Mouse (Mus musculus): ENCODE data around the gene 1110008L16Rik. TPM values are rescaled to one million over a fixed set of nuclear protein-coding genes. Genes with fewer than 3 reads are reported as not detected.
A peak's percentile ranks its signal among the peaks of the same experiment; 100 is the strongest.

1110008L16Rik gene
- polyA plus RNA-seq, 1 experiment from 2014 or later, result 12.1 TPM

DNA sequence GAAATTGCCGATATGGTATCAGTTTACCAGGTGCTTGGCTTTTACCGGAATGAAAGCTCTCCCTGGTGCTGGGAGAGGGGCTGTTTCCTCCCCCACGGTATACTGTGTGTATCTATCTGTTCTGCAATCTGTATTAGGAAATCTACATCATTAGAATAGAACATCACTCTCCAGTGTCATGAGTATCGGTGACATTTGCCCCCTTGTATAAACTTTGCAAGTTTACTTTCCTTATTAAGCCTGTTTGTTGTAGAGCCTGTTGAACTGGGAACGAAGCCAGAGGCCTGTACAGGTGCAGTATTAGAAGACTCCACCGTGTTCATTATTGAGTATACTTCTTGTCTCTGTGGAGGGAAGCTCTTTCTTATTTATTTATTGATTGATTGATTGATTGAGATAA lies 54.0 kb downstream of the 1110008L16Rik start:
- H3K27ac ChIP-seq (ENCODE audit: low read depth, low read length), result no peak overlapping the region
- DNase-seq (ENCODE audit: low spot score) (no peak), ATAC-seq (no peak)
- H3K4me3 ChIP-seq (ENCODE audit: low read depth, low read length), result no peak overlapping the region
- H3K36me3 ChIP-seq (ENCODE audit: control insufficient read depth, insufficient read depth, low read length), result no peaks in the 10 kb centered on the region
- no peak overlapping the region for H3K9ac ChIP-seq (ENCODE audit: low read length)
- H3K27me3 ChIP-seq (replicated peaks; ENCODE audit: control insufficient read depth, insufficient read depth, low read length), result no peaks in the 10 kb centered on the region
- H3K4me1 ChIP-seq (ENCODE audit: control insufficient read depth, insufficient read depth, low read length), result no peaks in the 10 kb centered on the region
- H3K9me3 ChIP-seq (replicated peaks; ENCODE audit: control insufficient read depth, low read length), result no peaks in the 10 kb centered on the region
- WGBS, result 86% methylated on average over 6 of the region's 6 CpGs
- H3K4me2 ChIP-seq (ENCODE audit: low read length), result no peak overlapping the region

DNA sequence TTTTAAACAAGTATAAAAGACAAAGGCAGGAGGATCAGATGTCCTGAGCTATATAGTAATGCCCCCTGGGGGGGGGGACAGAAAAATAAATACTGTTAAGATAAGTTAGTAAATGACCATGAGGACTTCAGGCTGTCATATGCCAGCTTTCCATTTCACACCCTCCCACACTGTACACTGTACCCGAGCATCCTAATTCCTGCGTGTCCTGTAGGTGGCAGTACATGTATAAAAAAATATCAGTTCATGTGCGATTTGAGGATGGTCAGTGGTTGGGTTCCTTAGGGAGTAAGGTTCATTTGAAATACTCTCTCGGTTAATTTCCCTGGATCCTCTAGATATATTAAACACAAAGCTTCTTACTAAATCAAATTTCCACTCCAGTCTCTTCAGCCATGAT lies 55.5 kb downstream of the 1110008L16Rik start:
- Histone ChIP-seq H3K9ac (ENCODE audit: low read length) (no peak overlapping the region), H3K27me3 (replicated peaks; ENCODE audit: control insufficient read depth, insufficient read depth, low read length) (no peaks in the 10 kb centered on the region), H3K36me3 (ENCODE audit: control insufficient read depth, insufficient read depth, low read length) (no peaks in the 10 kb centered on the region), H3K4me3 (ENCODE audit: low read depth, low read length) (no peak overlapping the region), H3K9me3 (replicated peaks; ENCODE audit: control insufficient read depth, low read length) (no peaks in the 10 kb centered on the region), H3K4me2 (ENCODE audit: low read length) (no peak overlapping the region), H3K27ac (ENCODE audit: low read depth, low read length) (no peak overlapping the region), H3K4me1 (ENCODE audit: control insufficient read depth, insufficient read depth, low read length) (no peaks in the 10 kb centered on the region)
- DNase-seq (ENCODE audit: low spot score) (peak; percentile 73), ATAC-seq (peak; percentile 77)
- WGBS, result 53% methylated on average over 4 of the region's 4 CpGs

DNA sequence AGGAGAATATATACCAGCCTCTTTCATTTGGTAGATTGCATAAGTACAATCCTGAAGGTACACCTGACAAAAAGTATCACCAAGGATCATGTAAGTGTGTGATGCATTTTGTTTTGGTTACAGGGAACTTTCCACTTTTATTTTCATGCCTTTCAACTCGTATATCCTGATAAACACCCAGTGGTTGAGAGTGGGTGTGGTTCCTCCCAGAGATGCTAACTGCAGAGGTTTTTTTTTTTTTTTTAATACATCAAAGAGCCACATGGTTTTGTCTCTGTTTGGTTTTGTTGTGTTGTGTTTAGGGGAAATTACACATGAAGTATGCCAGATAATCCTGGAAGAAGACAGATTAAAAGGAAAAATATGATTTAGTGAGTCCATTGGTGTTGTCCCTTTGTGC lies 57.9 kb downstream of the 1110008L16Rik start:
- Histone ChIP-seq H3K27ac (ENCODE audit: low read depth, low read length) (no peak overlapping the region), H3K4me2 (ENCODE audit: low read length) (no peak overlapping the region), H3K9me3 (replicated peaks; ENCODE audit: control insufficient read depth, low read length) (no peaks in the 10 kb centered on the region), H3K4me3 (ENCODE audit: low read depth, low read length) (no peak overlapping the region), H3K4me1 (ENCODE audit: control insufficient read depth, insufficient read depth, low read length) (no peaks in the 10 kb centered on the region), H3K36me3 (ENCODE audit: control insufficient read depth, insufficient read depth, low read length) (no peaks in the 10 kb centered on the region), H3K9ac (ENCODE audit: low read length) (no peak overlapping the region), H3K27me3 (replicated peaks; ENCODE audit: control insufficient read depth, insufficient read depth, low read length) (no peaks in the 10 kb centered on the region)
- ATAC-seq (no peak), DNase-seq (ENCODE audit: low spot score) (no peak)
- 73% methylated on average over 1 of the region's 1 CpGs for WGBS

DNA sequence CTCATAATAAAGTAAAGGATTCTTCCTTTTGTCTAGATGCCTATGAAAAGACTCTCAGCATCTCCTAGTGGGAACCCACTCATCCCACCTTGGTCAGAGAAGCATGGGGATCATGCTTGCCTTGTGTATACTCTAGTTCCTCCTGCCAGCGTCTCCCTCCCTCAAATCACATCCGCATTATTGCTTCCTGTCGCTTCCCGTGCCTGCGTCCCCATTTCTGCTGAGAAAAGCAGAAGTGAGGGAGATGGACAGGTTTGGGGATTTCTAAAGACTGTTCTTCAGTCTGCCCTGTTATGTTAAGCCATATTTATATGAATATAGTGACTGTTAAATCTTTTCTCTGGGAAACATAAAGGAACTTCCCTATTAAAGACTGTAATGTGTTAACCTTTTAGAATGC lies 61.6 kb downstream of the 1110008L16Rik start:
- no peaks in the 10 kb centered on the region for H3K27me3 ChIP-seq (replicated peaks; ENCODE audit: control insufficient read depth, insufficient read depth, low read length)
- no peak overlapping the region for H3K4me3 ChIP-seq (ENCODE audit: low read depth, low read length)
- no peaks in the 10 kb centered on the region for H3K9me3 ChIP-seq (replicated peaks; ENCODE audit: control insufficient read depth, low read length)
- H3K27ac ChIP-seq (ENCODE audit: low read depth, low read length), result no peak overlapping the region
- no peaks in the 10 kb centered on the region for H3K36me3 ChIP-seq (ENCODE audit: control insufficient read depth, insufficient read depth, low read length)
- H3K4me1 ChIP-seq (ENCODE audit: control insufficient read depth, insufficient read depth, low read length), result no peaks in the 10 kb centered on the region
- no peak overlapping the region for H3K9ac ChIP-seq (ENCODE audit: low read length)
- H3K4me2 ChIP-seq (ENCODE audit: low read length), result no peak overlapping the region
- DNase-seq (ENCODE audit: low spot score) (no peak), ATAC-seq (no peak)
- 80% methylated on average over 5 of the region's 5 CpGs for whole genome bisulfite sequencing

DNA sequence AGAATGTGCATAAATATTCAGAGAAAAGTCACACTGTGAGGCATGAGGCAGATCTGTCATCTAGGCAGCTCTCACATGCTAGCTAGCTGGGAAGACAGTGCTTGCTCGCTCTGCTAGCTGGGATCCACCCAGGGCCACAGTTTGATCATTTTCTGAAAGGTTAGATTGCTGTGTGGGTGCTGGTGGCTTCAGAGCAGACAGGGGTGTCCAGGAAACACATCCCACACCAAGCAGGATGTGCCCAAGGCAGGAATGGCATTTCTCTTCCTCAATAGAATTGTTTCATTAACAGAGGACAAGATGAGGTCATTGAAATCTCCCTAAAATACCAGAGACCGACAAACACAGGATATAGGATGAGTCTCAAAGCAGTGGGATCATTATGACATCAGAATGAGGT lies 65.7 kb downstream of the 1110008L16Rik start:
- H3K4me1 ChIP-seq (ENCODE audit: control insufficient read depth, insufficient read depth, low read length), result no peaks in the 10 kb centered on the region
- WGBS, result 82% methylated on average over 2 of the region's 2 CpGs
- DNase-seq (ENCODE audit: low spot score) (no peak), ATAC-seq (no peak)
- H3K27me3 ChIP-seq (replicated peaks; ENCODE audit: control insufficient read depth, insufficient read depth, low read length), result no peaks in the 10 kb centered on the region
- no peaks in the 10 kb centered on the region for H3K36me3 ChIP-seq (ENCODE audit: control insufficient read depth, insufficient read depth, low read length)
- no peak overlapping the region for H3K27ac ChIP-seq (ENCODE audit: low read depth, low read length)
- H3K9ac ChIP-seq (ENCODE audit: low read length), result no peak overlapping the region
- H3K9me3 ChIP-seq (replicated peaks; ENCODE audit: control insufficient read depth, low read length), result no peaks in the 10 kb centered on the region
- H3K4me2 ChIP-seq (ENCODE audit: low read length), result no peak overlapping the region
- no peak overlapping the region for H3K4me3 ChIP-seq (ENCODE audit: low read depth, low read length)

DNA sequence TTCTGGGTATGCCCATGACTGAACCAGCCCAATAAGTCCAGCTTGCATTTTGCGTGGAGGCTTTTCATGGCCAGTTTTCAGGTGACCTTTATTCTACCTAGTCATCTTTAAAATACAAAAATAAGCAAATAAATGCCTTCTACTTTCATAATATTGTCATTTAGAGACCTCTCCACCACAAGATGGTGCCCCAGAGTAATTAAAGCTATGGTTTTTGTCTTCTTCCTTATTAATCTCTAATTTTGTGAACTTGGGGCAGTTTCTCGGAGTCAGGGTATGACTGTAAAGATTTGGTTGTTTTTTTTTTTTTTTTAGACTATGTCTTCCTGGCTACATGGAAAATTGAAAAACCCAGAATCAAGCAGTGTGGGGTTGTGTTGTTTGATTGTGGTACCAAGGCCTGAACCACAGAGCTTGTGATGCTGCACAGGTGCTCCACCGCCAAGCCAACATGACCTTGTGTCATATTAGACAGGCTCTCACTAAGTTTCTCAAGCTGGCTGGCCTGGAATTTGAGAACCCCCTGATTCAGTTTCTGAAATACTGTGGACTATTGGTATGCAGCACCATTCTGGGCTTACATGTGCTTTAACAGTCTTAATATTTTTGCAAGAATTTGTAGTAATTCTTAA lies 73.2 kb downstream of the 1110008L16Rik start:
- Histone ChIP-seq H3K36me3 (ENCODE audit: control insufficient read depth, insufficient read depth, low read length) (no peaks in the 10 kb centered on the region), H3K4me3 (ENCODE audit: low read depth, low read length) (no peak overlapping the region), H3K4me2 (ENCODE audit: low read length) (no peak overlapping the region), H3K9ac (ENCODE audit: low read length) (no peak overlapping the region), H3K27ac (ENCODE audit: low read depth, low read length) (no peak overlapping the region), H3K27me3 (replicated peaks; ENCODE audit: control insufficient read depth, insufficient read depth, low read length) (no peaks in the 10 kb centered on the region), H3K4me1 (ENCODE audit: control insufficient read depth, insufficient read depth, low read length) (no peaks in the 10 kb centered on the region), H3K9me3 (replicated peaks; ENCODE audit: control insufficient read depth, low read length) (no peaks in the 10 kb centered on the region)
- WGBS, result 86% methylated on average over 3 of the region's 3 CpGs
- ATAC-seq, result no peak
- peak; percentile 3 for DNase-seq (ENCODE audit: low spot score)

DNA sequence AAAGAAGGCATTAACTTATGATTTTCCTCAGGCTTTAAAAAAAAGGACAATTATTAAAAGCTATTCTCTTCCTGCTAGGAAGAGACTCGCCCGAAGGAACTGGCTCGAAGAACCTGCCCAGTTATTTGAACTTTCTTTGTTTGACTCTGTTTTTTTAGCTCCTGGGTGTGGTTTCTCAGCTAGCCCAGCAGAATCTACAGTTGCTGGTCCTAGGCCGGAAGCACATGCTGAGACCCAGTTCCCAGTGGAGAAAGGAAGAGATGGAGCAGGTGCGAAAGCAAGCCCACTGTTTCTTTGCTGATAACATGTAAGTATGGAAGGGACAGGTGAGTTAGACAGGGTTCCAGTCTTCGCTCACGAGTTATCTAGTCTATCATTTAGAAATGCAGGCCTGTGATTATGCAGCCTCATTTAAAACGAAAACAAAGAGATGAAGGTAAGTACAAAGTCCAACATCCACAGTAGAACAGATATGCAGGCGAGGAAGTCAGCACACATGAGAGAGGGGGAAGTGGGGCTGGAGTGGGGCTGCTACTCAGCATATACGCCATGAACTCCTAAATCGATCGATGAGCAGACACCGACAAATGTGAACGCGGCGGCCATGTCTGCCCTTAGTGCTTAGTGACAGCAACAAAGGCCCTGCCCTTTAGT lies 77.7 kb downstream of the 1110008L16Rik start:
- ATAC-seq, result no peak
- no peak for DNase-seq (ENCODE audit: low spot score)
- H3K4me2 ChIP-seq (ENCODE audit: low read length), result no peak overlapping the region
- no peaks in the 10 kb centered on the region for H3K4me1 ChIP-seq (ENCODE audit: control insufficient read depth, insufficient read depth, low read length)
- H3K9me3 ChIP-seq (replicated peaks; ENCODE audit: control insufficient read depth, low read length), result no peaks in the 10 kb centered on the region
- no peak overlapping the region for H3K9ac ChIP-seq (ENCODE audit: low read length)
- no peak overlapping the region for H3K27ac ChIP-seq (ENCODE audit: low read depth, low read length)
- H3K36me3 ChIP-seq (ENCODE audit: control insufficient read depth, insufficient read depth, low read length), result peaks cover 3% of the 10 kb centered on the region; the same call in 1 of the 2 replicates
- 93% methylated on average over 16 of the region's 16 CpGs for WGBS
- no peaks in the 10 kb centered on the region for H3K27me3 ChIP-seq (replicated peaks; ENCODE audit: control insufficient read depth, insufficient read depth, low read length)
- no peak overlapping the region for H3K4me3 ChIP-seq (ENCODE audit: low read depth, low read length)

DNA sequence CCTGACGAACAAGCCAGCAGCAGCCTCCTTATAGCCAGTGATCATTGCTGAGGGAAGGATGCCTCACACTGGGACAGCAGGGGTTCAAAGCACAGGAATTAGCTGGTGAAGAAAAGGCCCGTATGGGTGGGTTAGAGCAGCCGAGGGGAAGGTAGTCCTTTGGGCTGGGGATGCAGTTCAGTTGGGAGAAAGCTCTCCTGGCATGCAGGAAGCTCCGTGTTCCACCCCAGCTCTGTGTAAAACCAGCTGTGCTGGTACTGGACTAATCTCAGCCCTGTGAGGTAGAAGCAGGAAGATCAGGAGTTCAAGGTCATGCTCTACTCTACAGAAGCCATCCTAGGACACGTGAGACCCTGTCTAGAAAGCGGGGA lies 78.2 kb downstream of the 1110008L16Rik start:
- WGBS, result 77% methylated on average over 6 of the region's 6 CpGs
- DNase-seq (ENCODE audit: low spot score), result no peak

DNA sequence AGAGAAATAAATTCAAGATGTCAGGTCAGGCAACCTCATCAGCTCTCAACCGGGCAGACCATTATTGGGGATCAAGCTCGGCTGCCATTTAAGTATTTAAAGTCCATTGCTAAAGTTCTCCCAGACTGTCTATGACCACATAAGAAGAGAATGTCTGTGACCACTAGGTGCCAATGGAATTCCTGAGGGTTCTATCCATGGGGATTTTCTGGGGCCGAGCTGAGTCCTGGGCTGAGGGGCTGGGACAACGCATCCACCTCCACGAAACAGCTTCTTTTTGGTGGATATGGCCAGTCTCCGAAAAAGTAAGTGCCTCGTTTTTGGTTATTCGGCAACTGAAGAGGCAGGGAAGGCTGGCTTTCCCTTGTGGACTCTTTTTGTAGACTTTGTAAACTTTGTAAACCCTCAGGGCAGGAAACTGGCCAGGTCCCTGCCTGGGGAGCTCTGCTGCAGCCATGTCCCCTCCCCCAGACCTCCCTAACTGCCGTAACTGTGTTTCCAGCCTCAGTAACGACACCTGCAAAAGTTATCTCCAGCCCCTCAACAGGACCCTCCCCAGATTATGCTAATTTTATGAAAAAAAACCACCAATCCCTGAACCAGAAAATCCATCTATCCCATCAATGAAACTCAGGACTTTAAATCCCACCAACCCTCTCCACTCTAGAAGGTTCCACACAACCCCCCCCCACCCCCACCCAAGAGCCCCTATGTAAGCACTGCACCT lies 84.8 kb downstream of the 1110008L16Rik start, which contains the start of gene Psma6:
TSS of gene Psma6 (plus strand) at position 200 of the 727 bp plus-strand sequence.
- WGBS, result 81% methylated on average over 10 of the region's 10 CpGs
- no peak for ATAC-seq
- no peak within 1 kb of the TSS for H3K4me2 ChIP-seq (ENCODE audit: low read length)

More for the DNA sequence above, 78.2 kb downstream of the 1110008L16Rik start:
- no peak overlapping the region for H3K27ac ChIP-seq (ENCODE audit: low read depth, low read length)
- H3K27me3 ChIP-seq (replicated peaks; ENCODE audit: control insufficient read depth, insufficient read depth, low read length), result no peaks in the 10 kb centered on the region
- no peaks in the 10 kb centered on the region for H3K9me3 ChIP-seq (replicated peaks; ENCODE audit: control insufficient read depth, low read length)
- H3K36me3 ChIP-seq (ENCODE audit: control insufficient read depth, insufficient read depth, low read length), result peaks cover 3% of the 10 kb centered on the region; the same call in 1 of the 2 replicates
- no peak overlapping the region for H3K4me2 ChIP-seq (ENCODE audit: low read length)
- H3K4me3 ChIP-seq (ENCODE audit: low read depth, low read length), result no peak overlapping the region
- no peaks in the 10 kb centered on the region for H3K4me1 ChIP-seq (ENCODE audit: control insufficient read depth, insufficient read depth, low read length)
- H3K9ac ChIP-seq (ENCODE audit: low read length), result no peak overlapping the region
- no peak for ATAC-seq

More for the DNA sequence above, 84.8 kb downstream of the 1110008L16Rik start, which contains the start of gene Psma6:
- H3K4me3 ChIP-seq (ENCODE audit: low read depth, low read length), result no peak within 1 kb of the TSS
- no peak within 1 kb of the TSS for H3K27ac ChIP-seq (ENCODE audit: low read depth, low read length)
- H3K9ac ChIP-seq (ENCODE audit: low read length), result no peak within 1 kb of the TSS
- H3K27me3 ChIP-seq (replicated peaks; ENCODE audit: control insufficient read depth, insufficient read depth, low read length), result no peaks in the 10 kb centered on the region
- H3K9me3 ChIP-seq (replicated peaks; ENCODE audit: control insufficient read depth, low read length), result no peaks in the 10 kb centered on the region
- peaks cover 3% of the 10 kb centered on the region; the same call in 1 of the 2 replicates for H3K36me3 ChIP-seq (ENCODE audit: control insufficient read depth, insufficient read depth, low read length)
- no peaks in the 10 kb centered on the region for H3K4me1 ChIP-seq (ENCODE audit: control insufficient read depth, insufficient read depth, low read length)
- no peak for DNase-seq (ENCODE audit: low spot score)
